In the genomic region with DNA sequence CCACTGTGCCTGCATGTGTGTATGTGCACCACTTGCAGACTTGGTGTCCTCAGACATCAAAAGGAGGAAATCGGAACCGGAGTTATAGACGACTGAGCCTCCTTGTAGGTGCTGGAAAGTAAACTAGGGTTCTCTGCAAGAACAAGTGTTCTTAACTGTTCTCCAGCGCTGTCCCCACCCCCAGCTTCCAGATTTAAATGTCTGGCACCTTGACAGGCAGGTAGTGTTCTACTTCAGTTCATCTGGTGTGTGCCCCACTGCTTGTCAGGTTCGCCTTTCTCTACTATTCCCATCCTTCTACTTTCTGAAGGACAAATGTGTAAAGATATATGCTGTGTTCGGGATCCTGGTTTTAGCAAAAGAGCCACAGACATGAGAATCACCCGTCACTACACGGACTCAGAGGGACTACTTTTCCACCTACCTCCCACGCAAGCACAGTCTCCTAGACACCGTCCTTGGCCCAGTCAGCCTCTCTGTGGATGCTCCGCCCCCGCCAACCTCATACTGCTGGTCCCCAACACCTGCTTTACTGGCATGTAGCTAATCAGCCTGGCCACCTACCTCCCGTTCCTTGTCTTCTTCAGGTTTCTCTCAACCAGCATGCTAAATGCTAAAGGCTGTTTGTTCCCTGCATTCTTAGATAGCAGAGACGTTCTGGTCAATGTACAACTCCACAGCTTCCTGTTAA, we compare ENCODE assay signal across 10 mouse cellular contexts. TPM values are rescaled to one million over a fixed set of nuclear protein-coding genes. Genes with fewer than 3 reads are reported as not detected.
A peak's percentile ranks its signal among the peaks of the same experiment; 100 is the strongest.
DNase-seq lines count a peak whose midpoint lies in the region; ATAC-seq lines count a peak whose summit lies in the region.
"Had no signal": no experiment of that assay in that cellular context is flagged by ENCODE, and none has a peak within 500 bp of the region (broad histone marks: within the 10 kb centered on the region; RNA-seq: fewer than 3 reads in every experiment).

No protein-coding gene starts in this region.

- WGBS in heart, embryonic 13.5 days = 62% methylated on average over 14 of the region's 14 CpGs
- 61% methylated on average over 14 of the region's 14 CpGs for WGBS in liver, embryonic 11.5 days

- no peaks in the 10 kb centered on the region for H3K9me3 ChIP-seq in heart, embryonic 13.5 days
- H3K9me3 ChIP-seq in liver, embryonic 11.5 days (ENCODE audit: control insufficient read depth, low read length) = no peaks in the 10 kb centered on the region

- peak overlapping the region; percentile 24 for H3K9ac ChIP-seq in heart, embryonic 13.5 days
- H3K9ac ChIP-seq in liver, embryonic 11.5 days (ENCODE audit: low read depth, low read length) = no peak overlapping the region; the same call in 1 of the 2 replicates

- H3K4me3 ChIP-seq in heart, embryonic 13.5 days = no peak overlapping the region
- no peak overlapping the region for H3K4me3 ChIP-seq in liver, embryonic 11.5 days (ENCODE audit: low read depth, low read length)

- peak; percentile 74; the same call in 1 of the 2 replicates for ATAC-seq in cerebellum, adult (ENCODE audit: insufficient number of reproducible peaks, low FRiP score, low TSS enrichment)
- ATAC-seq in heart, embryonic 13.5 days (ENCODE audit: extremely low read depth, insufficient number of reproducible peaks, low FRiP score, low TSS enrichment) = no peak
- no peak for ATAC-seq in liver, embryonic 11.5 days (replicated peaks; ENCODE audit: low FRiP score)

- H3K4me2 ChIP-seq in heart, embryonic 13.5 days = peak overlapping the region; percentile 35
- peak overlapping the region; percentile 39 for H3K4me2 ChIP-seq in liver, embryonic 11.5 days

- H3K27me3 ChIP-seq in heart, embryonic 13.5 days (replicated peaks) = no peaks in the 10 kb centered on the region
- no peaks in the 10 kb centered on the region for H3K27me3 ChIP-seq in liver, embryonic 11.5 days (replicated peaks; ENCODE audit: control insufficient read depth, insufficient read depth, low read length)

- peaks cover 43% of the 10 kb centered on the region for H3K4me1 ChIP-seq in heart, embryonic 13.5 days
- peaks cover 21% of the 10 kb centered on the region for H3K4me1 ChIP-seq in liver, embryonic 11.5 days (replicated peaks; ENCODE audit: control insufficient read depth, insufficient read depth, low read length)

- peaks cover 20% of the 10 kb centered on the region for H3K36me3 ChIP-seq in heart, embryonic 13.5 days
- 0 out of 2 replicates have a peak, but pooled peaks cover 2% of the 10 kb centered on the region for H3K36me3 ChIP-seq in liver, embryonic 11.5 days (ENCODE audit: control insufficient read depth, insufficient read depth, low read length)

- H3K27ac ChIP-seq in heart, embryonic 13.5 days (replicated peaks) = peak overlapping the region; percentile 70
- H3K27ac ChIP-seq in liver, embryonic 11.5 days (ENCODE audit: low read depth, low read length) = no peak overlapping the region

- no peak for DNase-seq in cerebellum, postnatal 4 days (ENCODE audit: low spot score in 2 of 2)
- peak; percentile 80 for DNase-seq in adrenal gland, adult 2 months
- DNase-seq in liver, embryonic 11.5 days (ENCODE audit: low spot score) = no peak
- no peak for DNase-seq in urinary bladder, adult 18-20 months (ENCODE audit: low spot score in 2 of 2)
- no peak for DNase-seq in B cell, adult 2 months
- DNase-seq in urinary bladder, postnatal 36 days (ENCODE audit: low spot score in 2 of 2) = no peak

RNA-seq across cellular contexts. Expression of a gene that starts 6.2 kb away (rescaled TPM):
- 10 to 100 TPM; 21.1 to 27.3 TPM for total RNA-seq in adrenal gland, adult 2 months (2021)
- polyA plus RNA-seq in adrenal gland, adult 2 months (2012; rRNA removed) = 52.1 and 68.8 TPM in 2 replicates
- polyA plus RNA-seq in heart, embryonic 13.5 days (2015; fragmentation: Nextera tagmentation; extraction: Ambion mirVana) = 16.1 and 16.4 TPM in 2 replicates
- 9.9 and 10.7 TPM in 2 replicates for polyA plus RNA-seq in liver, embryonic 11.5 days (2014; fragmentation: Nextera tagmentation; extraction: Ambion mirVana)

RNA-seq across cellular contexts. Expression of a gene that starts 31.4 kb away (rescaled TPM):
- total RNA-seq in adrenal gland, adult 2 months (2021) = 100 to 1,000 TPM; 105 to 121 TPM
- 160 and 187 TPM in 2 replicates for polyA plus RNA-seq in adrenal gland, adult 2 months (2012; rRNA removed)
- 60.4 and 62.1 TPM in 2 replicates for polyA plus RNA-seq in heart, embryonic 13.5 days (2015; fragmentation: Nextera tagmentation; extraction: Ambion mirVana)
- polyA plus RNA-seq in liver, embryonic 11.5 days (2014; fragmentation: Nextera tagmentation; extraction: Ambion mirVana) = 137 and 139 TPM in 2 replicates

RNA-seq across cellular contexts. Expression of a gene that starts 31.4 kb away (rescaled TPM):
- not detected for total RNA-seq in adrenal gland, adult 2 months (2021)
- polyA plus RNA-seq in adrenal gland, adult 2 months (2012; rRNA removed) = not detected in 2 replicates
- polyA plus RNA-seq in heart, embryonic 13.5 days (2015; fragmentation: Nextera tagmentation; extraction: Ambion mirVana) = 0.06 TPM in 1 of 2 replicates, not detected in the other
- 0.85 and 1.4 TPM in 2 replicates for polyA plus RNA-seq in liver, embryonic 11.5 days (2014; fragmentation: Nextera tagmentation; extraction: Ambion mirVana)
- polyA plus RNA-seq: large intestine, adult 2 months; neural tube, embryonic 14.5 days had no signal

RNA-seq across cellular contexts. Expression of a gene that starts 32.7 kb away (rescaled TPM):
- total RNA-seq in adrenal gland, adult 2 months (2021) = 1 to 10 TPM in 1 of 2 experiments, under 1 TPM in 1; 0.52 to 2.1 TPM
- 2.1 and 2.5 TPM in 2 replicates for polyA plus RNA-seq in adrenal gland, adult 2 months (2012; rRNA removed)
- 0.23 and 0.38 TPM in 2 replicates for polyA plus RNA-seq in heart, embryonic 13.5 days (2015; fragmentation: Nextera tagmentation; extraction: Ambion mirVana)
- 2.1 and 2.4 TPM in 2 replicates for polyA plus RNA-seq in liver, embryonic 11.5 days (2014; fragmentation: Nextera tagmentation; extraction: Ambion mirVana)

RNA-seq across cellular contexts. Expression of a gene that starts 38.5 kb away (rescaled TPM):
- 100 to 1,000 TPM in 1 of 2 experiments, 10 to 100 TPM in 1; 90.9 to 141 TPM for total RNA-seq in adrenal gland, adult 2 months (2021)
- polyA plus RNA-seq in adrenal gland, adult 2 months (2012; rRNA removed) = 350 and 376 TPM in 2 replicates
- 35.7 and 43.2 TPM in 2 replicates for polyA plus RNA-seq in heart, embryonic 13.5 days (2015; fragmentation: Nextera tagmentation; extraction: Ambion mirVana)
- 70.7 and 74.5 TPM in 2 replicates for polyA plus RNA-seq in liver, embryonic 11.5 days (2014; fragmentation: Nextera tagmentation; extraction: Ambion mirVana)
